Mouse (Mus musculus) olfactory bulb, adult 2 months (tissue): ENCODE results near the gene Ccdc157. TPM values are rescaled to one million over a fixed set of nuclear protein-coding genes. Genes with fewer than 3 reads are reported as not detected.

Source experiments
- H3K27ac ChIP-seq: fragments of 200-500 bp; 2 replicates; pipeline ENCODE4 v1.5.1; 2012; ENCODE audit warnings: low read depth, low read length; ENCODE audit not compliant: insufficient read depth
- H3K4me1 ChIP-seq: fragments of 200-500 bp; 2 replicates; pipeline ENCODE4 v1.6.1; 2012; ENCODE audit warnings: low read length; ENCODE audit not compliant: control insufficient read depth, insufficient read depth
- H3K4me3 ChIP-seq: fragments of 200-500 bp; 2 replicates; pipeline ENCODE4 v1.5.1; 2012; ENCODE audit warnings: mild to moderate bottlenecking, low read depth, low read length, moderate library complexity; ENCODE audit not compliant: insufficient read depth
- CTCF ChIP-seq: fragments of 200-500 bp; IDR thresholded peaks from 2 replicates; pipeline ENCODE4 v1.5.1; 2012; ENCODE audit warnings: low read depth, mild to moderate bottlenecking, low read length, moderate library complexity; ENCODE audit not compliant: insufficient read depth
- POLR2A ChIP-seq: fragments of 200-500 bp; IDR thresholded peaks from 2 replicates; pipeline ENCODE4 v1.6.1; 2012; ENCODE audit warnings: mild to moderate bottlenecking, low read depth, low read length, moderate library complexity; ENCODE audit not compliant: insufficient read depth
- WGBS: fragments of 180-500 bp; shearing (Covaris S2); methylation state at CpG from one replicate; pipeline ENCODE4 v1.1.7; 2018; 5-methylcytosine and 5-hydroxymethylcytosine counted together
- polyA plus RNA-seq: library from polyadenylated mRNA; stranded (reverse); fragments of >200 nt; gene quantifications from 2 replicates; pipeline ENCODE4 v1.2.4, GENCODE M21; 2012; ENCODE audit warnings: low replicate concordance; ENCODE audit not compliant: missing spikeins, insufficient read depth, insufficient read length

The Ccdc157 gene
- polyA plus RNA-seq, 1 experiment: not detected

GRCm38 (mm10) chr11:4094378-4095170 lies 65.5 kb downstream of the Ccdc157 start:
- peaks cover 24% of the 10 kb centered on the region for H3K4me1 ChIP-seq
- H3K27ac ChIP-seq: peak overlapping the region; percentile 84
- 4% methylated on average over 24 of the region's 24 CpGs for WGBS
- H3K4me3 ChIP-seq: peak overlapping the region; percentile 83
- TF ChIP-seq CTCF (peak; percentile 86), POLR2A (no peak)

GRCm38 (mm10) chr11:4093459-4094377 lies 66.4 kb downstream of the Ccdc157 start:
- H3K4me3 ChIP-seq: peak overlapping the region; percentile 83
- WGBS: 74% methylated on average over 18 of the region's 18 CpGs

More at GRCm38 (mm10) chr11:4093459-4094377, 66.4 kb downstream of the Ccdc157 start:
- H3K27ac ChIP-seq: peak overlapping the region; percentile 34
- TF ChIP-seq POLR2A (no peak), CTCF (no peak)
- peaks cover 24% of the 10 kb centered on the region for H3K4me1 ChIP-seq

Other genes starting within 250 kb of the Ccdc157 start
- not detected in 2 replicates for gene Slc35e4, start 245.6 kb downstream of the Ccdc157 start, polyA plus RNA-seq
- not detected in 2 replicates for gene Tcn2, start 228.1 kb downstream of the Ccdc157 start, polyA plus RNA-seq
- not detected in 2 replicates for gene Pes1, start 196.3 kb downstream of the Ccdc157 start, polyA plus RNA-seq
- gene 4930556J24Rik, start 183.5 kb downstream of the Ccdc157 start, polyA plus RNA-seq: not detected in 2 replicates
- not detected in 2 replicates for gene Gal3st1, start 176.7 kb downstream of the Ccdc157 start, polyA plus RNA-seq
- not detected in 2 replicates for gene Sec14l4, start 128.8 kb downstream of the Ccdc157 start, polyA plus RNA-seq
- gene Sec14l3, start 95.5 kb downstream of the Ccdc157 start, polyA plus RNA-seq: not detected in 2 replicates
- not detected in 2 replicates for gene Mtfp1, start 64.8 kb downstream of the Ccdc157 start, polyA plus RNA-seq
- not detected in 2 replicates for gene Sec14l2, start 36.9 kb downstream of the Ccdc157 start, polyA plus RNA-seq
- not detected in 2 replicates for gene Rnf215, start 25.1 kb downstream of the Ccdc157 start, polyA plus RNA-seq
- 165 TPM in 1 of 2 replicates, not detected in the other for gene Sf3a1, start 57 bp upstream of the Ccdc157 start, polyA plus RNA-seq
- gene Tbc1d10a, start 26.5 kb upstream of the Ccdc157 start, polyA plus RNA-seq: not detected in 2 replicates
- not detected in 2 replicates for gene Castor1, start 57.9 kb upstream of the Ccdc157 start, polyA plus RNA-seq
- gene Osm, start 76.1 kb upstream of the Ccdc157 start, polyA plus RNA-seq: not detected in 2 replicates
- not detected in 2 replicates for gene Lif, start 97.3 kb upstream of the Ccdc157 start, polyA plus RNA-seq